Mouse (Mus musculus): ENCODE measurements around the gene Coro2b.

DNA sequence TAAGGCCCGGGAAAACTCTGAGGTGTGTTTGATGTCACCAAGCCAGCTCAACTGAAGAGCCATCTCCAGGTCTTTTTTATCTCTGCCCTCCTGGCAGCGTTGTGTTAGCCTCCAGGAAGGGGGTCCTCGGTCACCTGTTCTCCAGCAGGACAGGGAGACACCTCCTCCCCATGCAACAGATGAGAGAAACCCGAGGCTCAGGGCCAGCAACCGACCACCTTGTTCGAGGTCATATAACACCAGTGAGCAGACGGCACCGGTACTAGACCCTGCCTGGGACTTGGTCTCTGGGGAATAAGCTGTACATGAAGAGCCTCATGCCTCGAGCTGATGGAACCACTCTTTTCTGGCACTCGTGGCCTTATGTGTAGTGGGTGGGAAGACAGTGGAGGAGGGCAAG lies 72.1 kb downstream of the Coro2b start:
- TF ChIP-seq CTCF (IDR thresholded peaks at IDR 0.05; ENCODE audit: insufficient read depth, low read depth, low read length) (no peak), POLR2A (IDR thresholded peaks at IDR 0.05; ENCODE audit: insufficient read depth, low read depth, low read length) (no peak)

Measured in olfactory bulb, adult 2 months (tissue).